Mouse (Mus musculus): Measurements from ENCODE around the gene Gcc2.

DNA sequence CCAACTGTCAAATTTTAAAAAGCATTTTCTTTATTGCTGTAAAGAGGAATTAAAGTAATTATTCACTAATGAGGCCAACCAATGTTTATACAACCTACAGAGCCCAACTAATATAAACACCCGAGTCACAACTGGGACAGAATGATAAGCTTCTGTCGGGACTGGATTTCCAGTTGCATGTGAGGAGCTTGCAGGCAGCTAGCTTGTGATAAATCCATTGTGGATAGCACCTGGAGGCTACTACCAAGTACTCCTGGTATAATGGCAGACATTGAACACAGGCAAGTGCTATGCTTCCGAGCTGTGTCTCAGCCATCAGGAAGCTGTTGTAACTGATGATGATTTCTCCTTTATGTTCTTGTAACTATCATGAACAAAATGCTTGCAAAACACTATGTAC is 35.4 kb downstream of the Gcc2 start:
- TF ChIP-seq POLR2A (IDR thresholded peaks at IDR 0.05; ENCODE audit: insufficient read length, low read depth): no peak
- TF ChIP-seq MYOG (IDR thresholded peaks at IDR 0.05; ENCODE audit: control insufficient read depth in 1 of 3, insufficient read depth in 1 of 3, insufficient read length in 2 of 3, low read depth in 2 of 3): no peak
- TF ChIP-seq USF1 (IDR thresholded peaks at IDR 0.05; ENCODE audit: low read depth): no peak
- TF ChIP-seq CEBPB (IDR thresholded peaks at IDR 0.05; ENCODE audit: insufficient read depth, poor library complexity, severe bottlenecking): no peak
- TF ChIP-seq E2F4 (IDR thresholded peaks at IDR 0.05; ENCODE audit: insufficient read depth): no peak
- TF ChIP-seq TCF3 (IDR thresholded peaks at IDR 0.05; ENCODE audit: insufficient read length, low read depth): no peak
- no peak for TF ChIP-seq MYOD1 (IDR thresholded peaks at IDR 0.05; ENCODE audit: control insufficient read depth in 1 of 3, insufficient read length in 2 of 3, low read depth in 2 of 3)
- no peak for TF ChIP-seq SRF (IDR thresholded peaks at IDR 0.05; ENCODE audit: control insufficient read depth, insufficient read length, low read depth)
